Mouse (Mus musculus): ENCODE measurements around the gene Zdhhc5. TPM values are rescaled to one million over a fixed set of nuclear protein-coding genes. Genes with fewer than 3 reads are reported as not detected.

The Zdhhc5 gene
- total RNA-seq (2012; rRNA removed) (25.4 and 28.5 TPM in 2 replicates), total RNA-seq (2014; rRNA removed) (35.5 and 37.7 TPM in 2 replicates), polyA plus RNA-seq (2012; ENCODE audit: insufficient read length, low read depth) (37.6 and 45.5 TPM in 2 replicates)

DNA sequence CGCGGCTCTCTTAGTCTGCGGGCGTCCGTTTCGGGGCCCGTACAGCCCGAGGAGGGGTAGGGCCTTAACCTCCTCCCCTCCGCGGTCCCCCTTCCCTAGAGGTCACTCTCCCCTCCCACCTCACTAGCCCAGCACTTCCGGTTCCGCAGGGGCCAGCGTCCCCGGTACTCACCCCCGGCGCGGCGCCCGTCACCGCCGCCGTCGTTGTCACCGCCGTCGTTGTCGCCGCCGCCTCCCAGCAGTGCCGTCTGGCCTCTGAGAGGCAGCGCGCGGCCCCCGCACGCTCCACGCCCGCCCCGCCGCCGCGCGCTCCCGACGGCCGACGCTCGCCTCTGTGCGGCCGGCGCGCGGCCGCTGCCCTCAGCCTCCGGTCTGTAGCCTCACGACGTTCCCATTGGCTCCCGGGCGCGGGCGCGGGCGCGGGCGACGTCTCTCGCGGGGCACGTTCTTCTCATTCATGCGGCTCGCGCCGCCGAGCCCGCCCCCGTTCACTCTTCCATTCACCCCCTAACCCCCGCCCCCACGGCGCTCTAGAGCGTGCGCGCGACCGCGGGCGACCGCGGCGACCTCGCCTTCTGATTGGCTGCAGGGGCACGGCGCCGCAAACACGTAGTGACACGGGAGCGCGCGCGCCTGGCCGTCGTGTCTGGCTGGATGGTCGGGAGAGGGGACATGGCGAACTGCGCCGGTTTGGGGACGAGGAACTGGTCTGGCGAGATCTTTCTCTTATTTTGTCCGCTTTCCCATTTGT is at the start of gene Zdhhc5:
Zdhhc5 (minus strand) TSS at position 370 of the 751 bp plus-strand sequence.
- DNase-seq (ENCODE audit: extremely low read depth): peak; percentile 95
- Histone ChIP-seq H3K9ac (ENCODE audit: insufficient read depth, low read depth) (peak within 1 kb of the TSS; percentile 98), H3K27me3 (replicated peaks) (no peaks in the 10 kb centered on the region), H3K9me3 (replicated peaks; ENCODE audit: low read length) (no peaks in the 10 kb centered on the region), H3K4me1 (ENCODE audit: control insufficient read depth in 1 of 2, insufficient read depth in 2 of 2) (peaks cover 0 to 22% of the 10 kb centered on the region in 2 experiments; a peak in 3 of 4 replicates), H3K4me2 (ENCODE audit: insufficient read depth, low read depth, poor library complexity, severe bottlenecking) (peak within 1 kb of the TSS; percentile 85), H3K27ac (ENCODE audit: insufficient read depth, low read depth) (peak within 1 kb of the TSS; percentile 99), H3K79me2 (replicated peaks; ENCODE audit: control insufficient read depth, extremely low read depth, insufficient read depth, poor library complexity, severe bottlenecking) (peaks cover 32% of the 10 kb centered on the region), H3K4me3 (replicated peaks in 1 of 3; ENCODE audit: low read depth in 2 of 3, low read length in 2 of 3, poor library complexity in 1 of 3) (peak within 1 kb of the TSS; percentile 77 to 95 (median 90)), H3K36me3 (replicated peaks in 1 of 2; ENCODE audit: control insufficient read depth in 1 of 2, insufficient read depth in 1 of 2, low read length in 1 of 2) (peaks cover 9 to 16% of the 10 kb centered on the region in 2 experiments)
- dilution Hi-C loops (cut with MboI; ENCODE audit: extremely low pct_ligation_motif_present, extremely low pct_unique_long_range_greater_than_20kb, low sequenced_read_pairs): no loop called here
- TF ChIP-seq ETS1 (conservative IDR thresholded peaks at IDR 0.05; ENCODE audit: low read depth, low read length) (no peak), UBTF (IDR thresholded peaks at IDR 0.05; ENCODE audit: low read depth, low read length) (no peak), JUND (conservative IDR thresholded peaks at IDR 0.05; ENCODE audit: low read depth, low read length) (no peak), EP300 (IDR thresholded peaks at IDR 0.05; ENCODE audit: low read length) (no peak), CTCF (conservative IDR thresholded peaks at IDR 0.05 in 1 of 2, IDR thresholded peaks at IDR 0.05 in 1 of 2; ENCODE audit: low read depth in 2 of 2, low read length in 2 of 2) (no peak), RCOR1 (conservative IDR thresholded peaks at IDR 0.05; ENCODE audit: low read depth, low read length) (peak; percentile 33; the same call in 1 of the 2 replicates), MXI1 (IDR thresholded peaks at IDR 0.05; ENCODE audit: low read depth, low read length) (peak; percentile 61; the same call in 1 of the 2 replicates), KAT2A (IDR thresholded peaks at IDR 0.05; ENCODE audit: insufficient replicate concordance, low read length) (no peak), IRF4 (IDR thresholded peaks at IDR 0.05; ENCODE audit: low read depth, low read length) (peak; percentile 14; the same call in 1 of the 2 replicates), NELFE (IDR thresholded peaks at IDR 0.05; ENCODE audit: low read depth, low read length) (peak; percentile 93), TCF12 (IDR thresholded peaks at IDR 0.05; ENCODE audit: low read depth, low read length) (peak; percentile 10; the same call in 1 of the 2 replicates), GABPA (IDR thresholded peaks at IDR 0.05; ENCODE audit: insufficient replicate concordance, low read depth, low read length) (no peak), TBP (conservative IDR thresholded peaks at IDR 0.05; ENCODE audit: low read depth, low read length) (no peak), SIN3A (IDR thresholded peaks at IDR 0.05; ENCODE audit: low read length) (peak; percentile 73; the same call in 1 of the 2 replicates), MEF2A (IDR thresholded peaks at IDR 0.05; ENCODE audit: borderline replicate concordance, low read depth, low read length) (peak; percentile 9; the same call in 1 of the 2 replicates), ELF1 (IDR thresholded peaks at IDR 0.05; ENCODE audit: low read depth, low read length) (peak; percentile 75), SMC3 (IDR thresholded peaks at IDR 0.05; ENCODE audit: low read depth, low read length) (no peak), CHD2 (IDR thresholded peaks at IDR 0.05; ENCODE audit: low read length) (peak; percentile 26; the same call in 1 of the 2 replicates), E2F4 (IDR thresholded peaks at IDR 0.05; ENCODE audit: insufficient replicate concordance, low read depth, low read length) (0 out of 2 replicates have a peak, but pooled peaks have one; percentile 8), MAFK (IDR thresholded peaks at IDR 0.05; ENCODE audit: insufficient replicate concordance, low read length) (no peak), MAZ (IDR thresholded peaks at IDR 0.05; ENCODE audit: low read depth, low read length) (no peak; the same call in none of the 2 replicates), HCFC1 (IDR thresholded peaks at IDR 0.05; ENCODE audit: low read depth, low read length) (no peak; the same call in 1 of the 2 replicates), NRF1 (IDR thresholded peaks at IDR 0.05; ENCODE audit: low read depth, low read length) (peak; percentile 62), ZC3H11A (IDR thresholded peaks at IDR 0.05; ENCODE audit: low read depth, low read length) (no peak), POLR2AphosphoS2 (IDR thresholded peaks at IDR 0.05; ENCODE audit: low read depth, low read length) (peak; percentile 66; the same call in 1 of the 2 replicates), CHD1 (IDR thresholded peaks at IDR 0.05; ENCODE audit: low read depth, low read length) (no peak), ZMIZ1 (IDR thresholded peaks at IDR 0.05; ENCODE audit: low read depth, low read length) (peak; percentile 20), PAX5 (IDR thresholded peaks at IDR 0.05; ENCODE audit: low read length) (no peak), BHLHE40 (IDR thresholded peaks at IDR 0.05; ENCODE audit: low read depth, low read length) (peak; percentile 73), JUN (IDR thresholded peaks at IDR 0.05; ENCODE audit: insufficient read depth, low read depth, low read length) (no peak), ZKSCAN1 (IDR thresholded peaks at IDR 0.05; ENCODE audit: borderline replicate concordance, low read depth, low read length) (no peak), USF1 (IDR thresholded peaks at IDR 0.05; ENCODE audit: low read depth, low read length) (no peak), ZNF384 (IDR thresholded peaks at IDR 0.05; ENCODE audit: low read depth, low read length) (no peak), RAD21 (IDR thresholded peaks at IDR 0.05; ENCODE audit: low read depth, low read length) (no peak), MAX (IDR thresholded peaks at IDR 0.05; ENCODE audit: low read length) (no peak; the same call in 1 of the 2 replicates), USF2 (conservative IDR thresholded peaks at IDR 0.05; ENCODE audit: low read depth, low read length) (no peak), MYC (IDR thresholded peaks at IDR 0.05; ENCODE audit: low read depth, low read length) (no peak), POLR2A (IDR thresholded peaks at IDR 0.05; ENCODE audit: low read depth, low read length) (peak; percentile 92)
- in situ Hi-C loops (cut with MboI; ENCODE audit: low pct_ligation_motif_present, low pct_unique_long_range_greater_than_20kb, low sequenced_read_pairs): no loop called here

Measured in CH12.LX (cell line).